ENCODE assay signal across 7 mouse cellular contexts in the genomic region with DNA sequence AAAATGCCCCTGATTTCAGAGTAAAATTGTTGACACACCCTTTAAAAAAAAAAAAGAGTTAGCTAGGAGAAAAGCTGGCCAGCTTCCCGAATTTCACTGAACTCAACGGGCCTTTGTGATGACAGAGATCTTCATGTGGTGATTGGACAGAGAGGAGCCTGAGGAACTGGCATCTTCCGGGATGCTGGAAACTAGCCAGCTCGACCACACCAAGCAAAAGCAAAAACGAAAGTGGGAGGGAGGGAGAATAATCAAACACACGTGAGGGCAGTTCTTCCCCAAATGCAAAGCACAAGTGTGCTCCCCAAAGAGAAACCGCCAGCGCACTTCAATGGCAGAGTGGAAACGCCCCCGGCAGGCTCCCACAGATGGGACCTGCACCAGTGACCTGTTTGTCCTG. TPM values are rescaled to one million over a fixed set of nuclear protein-coding genes. Genes with fewer than 3 reads are reported as not detected.
DNase-seq lines count a peak whose midpoint lies in the region; TF ChIP-seq lines count a peak whose summit lies in the region.

No protein-coding gene starts in this region.

- H3K36me3 ChIP-seq in megakaryocyte, embryonic 14.5 days (replicated peaks; ENCODE audit: low read length) = no peaks in the 10 kb centered on the region

- peak overlapping the region; percentile 44 for H3K27ac ChIP-seq in embryonic fibroblast, embryonic 13.5 days (ENCODE audit: insufficient read depth, low read length)

- intact Hi-C loops in heart, postnatal 25 days (cut with DNase I) = no loop called here

- TF ChIP-seq CTCF in embryonic fibroblast, embryonic 13.5 days (IDR thresholded peaks at IDR 0.05; ENCODE audit: borderline replicate concordance, insufficient read depth, low read length) = no peak

- no peaks in the 10 kb centered on the region for H3K9me3 ChIP-seq in megakaryocyte, embryonic 14.5 days

- H3K4me3 ChIP-seq in embryonic fibroblast, embryonic 13.5 days (ENCODE audit: insufficient read depth, low read length) = peak overlapping the region; percentile 32
- peak overlapping the region; percentile 11 for H3K4me3 ChIP-seq in megakaryocyte, embryonic 14.5 days (replicated peaks)

- TF ChIP-seq POLR2A in embryonic fibroblast, embryonic 13.5 days (IDR thresholded peaks at IDR 0.05; ENCODE audit: low read depth, low read length) = no peak

- peak; percentile 60 for DNase-seq in 3T3-L1 (ENCODE audit: low read depth, low spot score)
- DNase-seq in 416B (ENCODE audit: low read depth) = peak; percentile 79
- peak; percentile 40 for DNase-seq in heart, postnatal 25 days (ENCODE audit: low spot score)
- peak; percentile 55 to 61 for DNase-seq in layer of hippocampus, postnatal 10 days (ENCODE audit: low spot score in 2 of 2)
- DNase-seq in testis, postnatal 14 days (ENCODE audit: low spot score) = peak; percentile 19

- H3K4me1 ChIP-seq in embryonic fibroblast, embryonic 13.5 days (ENCODE audit: control insufficient read depth, insufficient read depth, low read length) = peaks cover 29% of the 10 kb centered on the region
- H3K4me1 ChIP-seq in megakaryocyte, embryonic 14.5 days = peaks cover 3% of the 10 kb centered on the region; the same call in 1 of the 2 replicates

- H3K27me3 ChIP-seq in megakaryocyte, embryonic 14.5 days (replicated peaks) = peaks cover 52% of the 10 kb centered on the region

RNA-seq across cellular contexts. Expression of a gene that starts 0.8 kb away (rescaled TPM):
- 1.7 and 6.4 TPM in 2 replicates for polyA plus RNA-seq in embryonic fibroblast, embryonic 13.5 days (2011; ENCODE audit: insufficient read length, low read depth, missing spikeins)
- total RNA-seq in heart, postnatal 25 days (2021) = 10 to 100 TPM; 16.9 to 23.8 TPM
- total RNA-seq in layer of hippocampus, postnatal 10 days (2021) = 10 to 100 TPM; 28.2 to 30.1 TPM
- not detected in 2 replicates for polyA plus RNA-seq in megakaryocyte, embryonic 14.5 days (2012; ENCODE audit: insufficient read depth, low replicate concordance)

RNA-seq across cellular contexts. Expression of a gene that starts 26.7 kb away (rescaled TPM):
- 3.8 and 4.1 TPM in 2 replicates for polyA plus RNA-seq in embryonic fibroblast, embryonic 13.5 days (2011; ENCODE audit: insufficient read length, low read depth, missing spikeins)
- total RNA-seq in heart, postnatal 25 days (2021) = 1 to 10 TPM; 4.0 TPM
- under 1 TPM; 0.78 to 0.80 TPM for total RNA-seq in layer of hippocampus, postnatal 10 days (2021)
- 2.3 TPM in 1 of 2 replicates, not detected in the other for polyA plus RNA-seq in megakaryocyte, embryonic 14.5 days (2012; ENCODE audit: insufficient read depth, low replicate concordance)

Comparison
In these comparisons a context has a peak if more than half of its experiments do, and no peak if none do; other contexts are left out.
1. Peak in every context shown above with its lines: DNase-seq, H3K4me3 ChIP-seq and H3K27ac ChIP-seq.
2. DNase-seq: peak in every context shown above with its lines; median percentile 79 in 416B; 60 in 3T3-L1; 58 in layer of hippocampus, postnatal 10 days; 40 in heart, postnatal 25 days; 19 in testis, postnatal 14 days.